Mouse (Mus musculus) skeletal muscle tissue, adult 2 months (tissue): ENCODE measurements at regions not wholly inside any gene's neighbourhood (a gene's known extent, or its start where the extent isn't known, plus 50 kb on each side); places are given as distances from the start of the nearest gene placed in this dataset.

Experiments used
- DNase-seq: peaks from one replicate; pipeline ENCODE4 v3.0.0-alpha.2; 2012; ENCODE audit warnings: low read depth, low spot score

DNA sequence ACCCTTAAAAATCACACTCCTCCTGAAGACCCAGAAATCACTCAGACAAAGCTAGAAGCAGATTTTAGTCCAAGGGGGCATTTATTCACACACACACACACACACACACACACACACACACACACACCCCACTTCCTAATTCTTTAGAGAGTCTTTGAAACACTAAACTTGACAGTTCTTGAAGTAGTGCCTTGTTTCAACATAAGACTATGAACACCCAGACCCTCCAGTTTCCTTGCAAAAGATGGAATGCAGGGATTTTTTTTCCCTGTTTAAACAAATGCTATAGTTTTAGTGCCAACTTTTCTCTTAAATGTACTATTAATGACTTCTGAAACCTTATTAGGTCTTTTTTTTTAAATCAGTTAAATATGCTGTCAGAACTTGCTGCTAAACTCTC is 279.2 kb upstream of the Fat1 start:
- DNase-seq: no peak

DNA sequence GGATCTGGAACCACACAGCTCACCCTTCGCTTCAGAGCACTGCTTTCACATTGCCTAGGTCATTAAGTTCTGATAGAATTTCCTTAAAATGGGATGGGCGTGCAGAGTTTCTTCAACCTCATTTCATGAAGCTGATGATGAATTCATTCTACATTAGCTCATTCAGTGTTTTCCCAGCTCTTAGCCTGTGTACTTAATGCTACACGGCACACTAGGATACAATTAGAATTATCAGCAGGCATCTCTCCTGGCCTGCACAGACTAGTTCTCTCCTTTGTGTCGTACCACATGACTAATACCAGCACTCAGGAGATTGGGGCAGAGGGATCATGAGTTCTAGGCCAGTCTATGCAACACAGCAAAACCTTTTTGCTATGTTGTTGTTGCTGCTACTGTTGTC is 278.8 kb upstream of the Fat1 start:
- no peak for DNase-seq

DNA sequence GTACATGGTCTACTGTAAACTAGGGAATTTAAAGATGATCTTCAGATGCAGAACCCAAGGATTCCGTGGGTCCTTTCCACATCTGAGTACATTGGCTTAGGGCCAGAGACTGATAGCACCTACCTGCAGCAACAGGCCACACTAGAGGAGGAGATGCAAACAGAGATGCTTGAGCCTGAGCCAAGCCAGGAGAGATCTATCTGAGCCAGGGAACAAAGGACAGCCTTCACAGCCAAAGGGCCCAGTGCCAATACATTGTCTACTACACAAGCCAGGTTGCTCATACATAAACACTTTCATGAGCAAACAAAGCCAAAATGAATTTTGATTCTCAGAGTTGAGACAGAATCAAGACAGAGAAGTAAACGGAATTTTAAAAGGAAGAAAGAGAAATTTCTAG is 273.6 kb upstream of the Fat1 start:
- DNase-seq: no peak

DNA sequence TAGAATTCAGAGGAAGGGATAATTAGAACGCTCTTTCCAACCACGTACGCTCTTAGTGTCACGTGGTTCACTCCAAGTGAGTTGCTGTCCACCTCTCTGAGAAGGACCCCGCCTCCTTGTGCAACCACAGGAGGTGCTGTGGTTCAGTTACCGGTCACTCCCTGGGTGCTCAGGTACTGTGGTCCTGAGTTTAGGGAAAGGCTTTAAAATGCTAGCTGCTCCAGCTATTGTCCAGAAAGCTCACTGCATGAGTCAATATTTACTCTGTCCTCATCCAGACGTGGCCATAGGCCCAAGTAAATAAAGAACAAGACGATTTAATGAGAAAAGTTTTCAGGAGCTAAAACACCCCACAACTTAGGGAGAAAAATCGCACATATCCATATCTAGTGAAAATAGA is 248.1 kb upstream of the Fat1 start:
- DNase-seq: no peak

DNA sequence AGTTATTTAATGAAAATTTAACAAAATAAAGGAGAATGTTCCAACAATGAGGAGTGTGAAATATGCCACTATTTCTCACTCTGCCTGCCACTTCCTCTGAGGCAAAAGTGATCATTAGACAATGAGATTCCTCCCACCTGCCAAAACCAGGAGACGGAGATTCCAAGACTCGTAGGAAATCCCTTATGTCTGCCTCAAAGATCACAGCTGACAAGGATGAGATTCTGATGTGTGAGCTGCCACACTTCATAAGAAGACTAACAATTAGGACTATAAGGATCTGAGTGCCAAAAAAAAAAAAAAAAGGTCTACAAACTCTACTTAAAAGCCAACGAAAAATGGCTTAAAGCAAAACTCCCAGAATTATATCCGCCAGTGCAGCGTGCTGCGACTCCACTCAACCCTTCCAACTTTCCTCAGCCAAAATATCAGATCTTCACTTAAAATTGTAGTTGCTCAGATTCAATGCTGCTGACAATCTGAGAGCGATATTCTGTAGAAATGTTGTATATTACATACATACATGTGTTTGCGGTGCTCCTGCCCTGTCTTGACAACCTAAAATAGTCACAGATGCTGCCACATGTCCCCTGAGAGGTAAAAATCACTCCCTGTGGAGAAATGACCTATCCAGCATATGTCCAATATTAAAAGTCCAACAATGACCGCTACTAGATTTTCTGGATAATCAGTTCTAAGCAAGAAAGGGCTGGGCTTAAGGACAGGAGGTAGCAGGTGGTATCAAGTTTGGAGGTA is 245.2 kb upstream of the Fat1 start:
- no peak for DNase-seq

DNA sequence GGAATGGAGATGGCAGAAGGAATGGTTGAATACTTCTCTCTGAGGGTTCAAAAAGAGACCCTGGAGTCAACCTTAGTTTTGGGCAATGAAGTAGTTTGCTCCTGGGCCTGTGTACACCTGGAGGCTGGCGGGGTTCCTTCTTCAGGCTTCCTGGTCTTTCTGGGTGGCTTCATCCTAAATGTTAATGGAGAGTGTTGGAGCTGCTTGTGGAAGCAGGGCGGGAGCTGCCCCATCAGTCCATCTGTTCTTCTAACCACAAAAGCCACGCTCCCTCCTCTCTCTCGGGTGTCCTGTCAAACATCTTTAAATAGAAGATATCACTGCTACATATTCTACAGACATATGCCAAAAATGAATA is 244.7 kb upstream of the Fat1 start:
- no peak for DNase-seq

DNA sequence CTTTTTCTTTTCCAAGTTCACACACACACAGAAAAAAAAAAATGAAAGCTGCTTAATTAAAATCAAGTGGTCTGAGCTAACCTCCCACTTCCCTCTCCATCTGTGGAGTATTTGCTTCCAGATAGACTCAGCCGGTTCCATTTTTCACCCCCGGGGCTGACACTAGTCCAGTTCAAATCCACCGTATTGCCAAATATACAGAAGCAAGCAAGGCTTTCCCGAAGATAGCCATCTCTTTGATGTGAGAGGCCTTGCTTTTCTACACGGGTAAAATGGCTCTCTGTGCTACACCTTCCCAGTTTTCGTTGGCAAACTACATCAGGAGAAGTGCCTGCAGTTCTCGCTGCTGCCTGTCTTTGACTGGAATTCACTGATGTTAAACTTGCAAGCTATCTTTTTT is 244.1 kb upstream of the Fat1 start:
- DNase-seq: no peak

DNA sequence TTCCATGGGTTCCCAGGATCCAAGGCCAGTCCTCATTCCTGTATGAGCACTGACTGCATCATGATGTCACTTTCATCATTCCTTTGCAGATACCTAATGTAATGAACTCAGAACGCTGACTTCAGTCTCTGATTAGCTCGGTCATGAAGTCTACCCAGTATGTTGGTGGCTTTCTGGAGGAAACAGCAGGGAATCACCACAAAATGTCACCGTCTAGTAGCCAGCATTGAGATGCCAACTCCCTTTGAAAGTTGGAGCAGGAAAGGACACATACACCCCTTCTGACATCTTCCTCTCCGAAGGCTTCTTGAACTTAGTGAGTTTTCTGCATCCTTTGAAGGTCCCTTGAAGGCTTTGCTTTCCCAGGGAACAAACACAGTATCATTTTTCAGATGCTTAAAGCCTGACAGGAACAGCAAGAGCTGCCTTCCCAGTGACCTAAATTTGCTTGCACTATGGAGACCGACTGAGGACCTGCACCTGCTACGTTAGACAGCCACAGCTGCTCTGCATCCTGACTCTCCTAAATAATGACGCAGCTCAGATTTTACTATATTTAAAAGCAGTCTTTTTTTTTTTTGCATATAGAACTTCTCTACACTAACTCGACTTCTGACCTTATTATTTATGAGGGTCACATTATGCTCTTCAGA is 243.1 kb upstream of the Fat1 start:
- no peak for DNase-seq

DNA sequence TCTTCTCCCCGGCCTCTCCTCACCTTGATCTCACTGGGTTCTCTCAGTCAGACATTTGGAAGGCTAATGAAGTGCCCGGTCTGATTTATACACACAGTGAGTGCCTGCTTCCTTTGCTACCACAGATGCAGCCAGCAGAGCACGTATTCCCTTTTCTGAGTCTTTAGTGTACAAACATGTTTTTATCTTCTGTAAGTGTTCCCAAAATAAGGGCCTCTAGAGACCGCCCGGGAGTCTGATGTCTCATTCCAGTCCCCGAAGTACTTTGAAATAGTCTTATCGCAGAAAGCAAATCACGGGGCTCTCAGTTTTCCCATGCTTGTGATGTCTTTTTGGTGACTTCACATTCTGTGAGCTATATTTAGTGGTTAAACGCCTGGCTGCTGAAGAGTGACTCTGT is 240.4 kb upstream of the Fat1 start:
- no peak for DNase-seq

DNA sequence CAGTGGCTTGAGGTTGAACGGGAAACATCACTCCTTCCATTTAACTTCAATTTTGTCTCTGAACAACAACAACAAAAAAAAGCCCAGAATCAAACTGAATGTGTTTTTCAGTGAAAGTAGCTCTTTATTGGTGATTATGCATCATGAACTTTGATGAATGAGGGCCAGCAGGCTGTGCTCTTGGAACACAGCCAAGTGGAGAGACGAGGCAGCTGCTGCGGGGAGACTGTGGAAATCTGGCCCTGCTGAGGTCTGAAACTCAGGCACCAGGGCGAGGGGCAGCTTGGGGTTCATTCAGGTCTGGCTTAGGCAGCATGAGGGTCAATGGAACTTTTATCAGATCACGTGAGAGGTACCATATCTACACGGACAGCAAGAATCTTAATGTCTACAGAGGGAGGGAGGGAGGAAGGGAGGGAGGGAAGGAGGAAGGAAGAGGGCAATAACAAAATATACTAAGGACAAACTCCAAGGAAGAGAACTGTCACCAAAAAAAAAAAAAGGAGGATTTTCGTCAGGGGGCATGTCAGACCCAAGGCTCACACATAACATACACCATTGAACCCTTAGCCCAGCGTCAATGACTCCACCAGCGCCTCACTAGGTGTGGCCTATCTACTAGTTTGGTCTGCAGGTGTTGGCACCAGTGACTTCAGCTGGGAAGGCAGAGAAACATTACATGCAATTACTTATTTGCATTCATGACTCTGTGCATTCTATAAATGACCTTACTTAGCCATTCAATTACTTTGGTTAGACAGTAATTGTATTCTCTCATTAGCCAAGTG is 239.0 kb upstream of the Fat1 start:
- no peak for DNase-seq

DNA sequence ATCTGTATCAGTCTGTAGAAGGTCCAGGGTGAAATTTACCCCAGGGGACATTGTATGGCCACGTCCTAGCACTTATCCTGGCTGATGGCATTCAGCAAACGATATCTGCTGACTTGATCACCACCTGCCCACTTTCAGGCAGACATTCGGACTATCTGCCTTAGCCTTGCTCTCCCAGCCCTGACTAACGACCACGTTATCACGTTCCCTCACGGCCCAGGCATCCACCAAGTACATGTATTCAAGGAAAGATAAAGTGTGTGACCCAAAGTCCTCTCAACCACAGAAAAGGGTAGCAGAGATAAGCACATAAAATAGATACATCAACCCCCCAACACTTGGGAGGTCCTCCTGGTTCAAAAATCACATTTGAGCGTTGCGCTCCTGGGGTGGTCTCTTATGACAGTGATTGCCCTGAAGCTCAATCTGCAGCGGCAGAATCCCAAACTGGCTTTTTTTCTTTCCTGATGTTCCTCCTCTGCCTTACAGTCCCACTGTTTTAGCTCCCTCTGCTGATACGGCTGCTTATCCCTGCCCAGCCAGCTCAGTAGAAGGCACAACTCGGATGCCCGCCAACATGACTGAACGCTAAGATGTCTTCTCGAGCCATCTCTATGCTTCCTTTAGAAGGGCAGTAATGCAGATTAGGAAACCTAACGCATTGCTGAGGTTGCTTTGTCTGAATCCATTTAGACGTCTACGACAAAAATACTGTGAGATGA is 235.7 kb upstream of the Fat1 start:
- no peak for DNase-seq

DNA sequence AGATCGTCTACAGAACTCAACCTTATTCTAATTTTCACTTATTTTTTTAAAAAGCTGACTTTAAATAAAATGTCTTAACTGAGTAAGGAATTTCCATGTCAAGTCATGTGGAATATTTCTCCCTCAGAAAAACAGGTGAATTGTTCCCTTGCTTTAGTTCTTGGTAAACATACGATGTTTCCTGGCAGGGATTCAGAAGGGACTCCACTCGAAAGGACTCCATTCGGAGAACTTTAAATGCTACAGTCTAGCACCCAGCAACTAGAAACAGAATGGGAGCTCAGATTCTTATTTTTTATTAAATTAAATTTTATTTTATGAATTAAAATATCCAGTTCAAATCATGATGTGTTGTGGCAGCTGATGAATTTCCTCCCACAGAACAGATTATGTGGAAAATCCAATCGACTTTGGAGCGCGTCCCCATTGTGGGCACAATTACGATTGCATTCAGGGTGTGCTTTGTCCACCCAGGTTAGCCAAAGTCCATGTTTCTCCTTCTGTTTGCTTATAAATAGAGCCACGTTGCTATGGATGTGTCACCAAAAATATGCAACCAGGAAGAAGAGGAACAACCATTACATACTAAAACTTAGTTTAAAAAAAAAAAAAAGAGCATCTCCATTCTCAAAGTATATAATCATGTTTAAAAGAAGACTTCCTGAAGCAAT is 230.5 kb upstream of the Fat1 start:
- DNase-seq: no peak

DNA sequence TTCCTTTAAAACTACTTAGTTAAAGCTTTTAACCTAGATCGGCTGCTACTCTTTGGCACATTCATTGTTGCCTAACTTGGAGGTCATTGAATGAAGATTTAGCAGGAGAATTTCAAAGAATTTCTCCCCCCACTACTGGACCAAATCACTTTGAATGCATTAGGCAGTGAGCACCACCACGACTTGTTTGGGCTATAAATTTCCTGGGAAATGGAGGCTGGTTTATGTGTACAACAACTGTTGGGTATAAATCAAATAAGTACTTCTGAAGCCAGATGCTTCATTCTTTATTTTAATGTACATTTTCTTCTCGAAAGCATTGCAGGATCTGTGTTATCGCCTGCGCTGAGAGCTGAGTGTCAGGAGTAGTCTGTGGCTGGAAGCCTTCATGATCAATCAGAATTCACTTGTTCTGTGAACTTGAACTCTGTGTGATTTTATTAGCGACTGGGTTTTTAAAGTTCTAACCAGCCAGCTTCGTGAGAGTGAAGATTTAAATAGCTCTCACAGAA is 226.5 kb upstream of the Fat1 start:
- DNase-seq: no peak

DNA sequence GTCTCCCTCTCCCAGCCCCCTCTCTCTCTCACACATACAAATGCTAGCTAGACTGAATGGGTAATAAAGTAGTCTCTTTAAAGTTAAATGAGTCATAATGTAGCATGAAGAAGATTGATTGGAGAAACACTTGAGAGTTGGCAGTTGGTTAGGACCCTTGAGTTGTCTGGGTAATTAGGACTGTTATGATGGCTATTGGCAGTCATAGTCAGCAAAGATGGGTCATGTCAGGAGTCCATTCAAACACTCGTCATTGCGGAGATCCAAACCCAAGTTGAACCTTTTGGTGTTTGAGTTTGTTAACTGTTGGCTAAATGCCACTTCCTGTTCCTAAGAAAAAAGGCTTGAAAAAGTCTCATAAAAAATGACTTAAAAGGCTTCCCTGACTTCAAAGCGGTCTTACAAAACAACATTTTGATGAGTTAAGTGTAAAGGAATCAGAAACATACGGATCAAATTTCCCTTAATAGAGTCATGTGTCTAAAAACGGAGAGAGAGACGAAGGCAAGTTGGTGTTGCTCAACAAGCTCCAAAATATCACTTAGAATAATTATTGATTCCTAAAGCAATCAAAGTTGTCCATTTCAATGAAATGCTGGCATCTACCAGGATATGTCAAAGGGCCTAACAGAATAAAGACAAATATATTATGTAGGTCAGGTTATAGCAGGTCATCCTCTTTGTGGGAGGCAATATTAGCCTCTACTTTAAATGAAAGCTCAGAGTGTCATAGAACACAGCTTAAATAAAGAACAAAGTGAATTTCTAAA is 225.9 kb upstream of the Fat1 start:
- DNase-seq: no peak

DNA sequence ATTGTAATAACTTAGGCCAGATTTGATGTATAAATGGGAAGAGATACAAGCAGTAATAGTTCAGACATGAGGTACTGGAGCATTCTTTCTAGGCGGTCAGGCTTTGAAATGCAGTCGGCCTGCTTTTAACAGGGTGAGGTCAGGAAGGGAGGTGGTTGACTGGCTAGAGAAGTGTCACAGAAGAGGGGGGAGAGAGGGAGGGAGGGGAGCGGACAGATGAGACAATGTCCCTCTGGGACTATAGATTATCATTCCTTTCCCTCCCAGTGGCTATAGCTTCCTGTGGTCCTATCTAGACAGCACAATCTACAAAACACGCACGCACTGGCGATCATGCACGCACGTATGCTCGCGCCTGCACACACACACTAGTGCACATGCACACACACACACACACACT is 200.7 kb upstream of the Fat1 start:
- DNase-seq: no peak

DNA sequence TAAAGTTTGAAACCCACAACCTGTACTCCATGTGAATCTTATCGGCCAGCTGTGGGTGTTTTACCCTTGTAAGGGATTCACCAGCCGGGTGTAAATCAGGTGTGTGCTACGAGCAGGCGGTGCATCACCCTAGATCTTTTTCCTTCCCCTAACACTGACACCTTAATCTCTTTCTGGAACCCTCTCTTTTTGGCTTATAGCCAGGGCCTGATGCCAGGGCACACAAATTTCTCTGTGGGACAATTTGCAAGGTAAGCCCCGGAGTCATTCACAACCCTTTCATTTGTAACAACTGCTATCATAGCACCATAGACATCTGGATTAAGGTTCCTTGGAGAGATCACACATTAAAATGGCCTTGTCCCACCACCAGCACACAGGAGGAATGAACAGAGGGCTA is 199.4 kb upstream of the Fat1 start:
- DNase-seq: no peak

DNA sequence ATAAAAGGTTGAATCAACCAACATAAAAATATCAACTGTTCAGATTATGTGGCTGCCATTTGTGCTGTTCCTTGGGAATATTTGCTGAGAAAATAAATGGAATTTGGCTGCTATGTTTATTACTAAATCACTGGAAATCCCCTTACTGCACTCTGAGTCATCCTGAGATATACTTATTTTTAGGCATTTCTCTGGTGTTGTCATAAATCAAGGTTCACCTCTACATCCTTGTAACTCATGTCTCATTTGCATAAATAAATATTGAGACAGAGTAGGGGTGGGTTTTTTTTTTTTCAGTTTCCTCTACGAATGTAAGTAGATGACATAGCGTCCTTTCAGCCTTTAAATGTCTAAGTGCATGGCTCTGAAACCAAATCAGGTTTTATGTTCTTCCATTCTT is 191.9 kb upstream of the Fat1 start:
- DNase-seq: no peak

DNA sequence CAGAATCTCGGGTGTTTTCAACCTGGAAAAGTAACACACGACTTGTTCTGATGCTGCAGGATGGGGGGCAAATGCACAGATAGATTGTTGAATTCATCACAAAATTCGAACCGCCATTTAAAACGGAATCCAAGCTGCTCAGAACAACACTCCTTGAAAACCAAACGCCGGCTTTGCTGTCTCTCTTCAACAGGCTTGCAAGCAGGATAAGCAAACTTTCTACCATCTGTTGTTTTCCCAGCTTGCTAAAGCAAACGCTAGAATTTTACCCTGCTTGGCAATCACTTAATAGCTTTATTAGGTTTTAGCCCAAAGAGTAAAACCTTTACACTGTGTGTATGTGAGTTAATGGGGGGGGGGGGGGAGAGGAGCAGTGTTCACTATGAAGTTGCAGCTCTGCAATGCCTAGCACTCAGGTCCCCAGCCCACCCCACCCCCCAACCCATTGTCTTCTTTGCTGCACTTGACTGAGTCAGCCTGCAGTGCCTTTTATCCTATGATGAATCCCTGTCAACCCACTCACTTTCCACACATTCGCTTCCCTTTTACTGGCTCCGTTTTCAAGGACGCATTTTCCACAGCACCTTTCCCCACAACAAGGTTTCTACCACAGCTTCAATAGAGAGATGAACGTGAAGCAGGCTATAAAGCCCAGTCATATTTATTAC is 190.1 kb upstream of the Fat1 start:
- DNase-seq: no peak

DNA sequence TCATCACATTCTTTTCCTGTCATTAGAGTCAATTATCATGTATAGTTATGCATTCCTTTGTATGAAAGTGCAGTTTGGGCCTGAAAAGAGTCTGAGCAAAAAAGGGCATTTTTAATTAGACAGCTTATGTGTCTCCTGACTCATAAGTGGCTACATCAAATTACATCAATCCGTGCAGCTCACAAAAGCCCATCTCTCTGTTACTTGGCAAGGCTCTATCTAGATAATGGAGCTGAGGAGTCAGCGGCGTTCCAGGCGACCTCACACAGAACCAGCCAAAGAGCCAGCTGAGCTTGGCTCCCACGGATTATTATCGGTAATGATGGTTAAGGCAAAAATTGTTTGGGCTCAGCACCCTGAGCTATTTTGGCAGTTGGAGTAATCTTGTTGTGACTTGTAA is 176.5 kb upstream of the Fat1 start:
- DNase-seq: no peak

DNA sequence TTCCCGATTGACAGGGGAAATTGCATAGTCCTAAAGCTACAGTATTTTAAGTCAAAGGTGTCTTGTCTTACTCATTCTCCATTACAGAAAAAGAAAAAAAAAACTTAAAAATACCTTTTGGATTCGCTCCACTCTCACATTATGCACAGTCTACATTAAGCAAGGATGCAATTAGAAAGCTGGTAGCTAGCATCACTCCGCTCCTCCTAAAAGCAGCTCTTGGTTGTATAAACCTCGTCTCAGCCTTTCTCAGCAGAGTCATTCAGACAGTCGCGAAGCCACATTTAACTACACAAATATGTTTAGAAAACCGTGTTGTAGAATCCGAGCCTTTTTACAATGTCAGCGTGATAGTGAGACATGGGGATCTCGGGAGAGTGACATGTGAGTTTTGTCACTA is 172.5 kb upstream of the Fat1 start:
- no peak for DNase-seq
